Mouse (Mus musculus) adrenal gland, postnatal 25 days (tissue): ENCODE data around the gene Mpv17. TPM values are rescaled to one million over a fixed set of nuclear protein-coding genes. Genes with fewer than 3 reads are reported as not detected.

Experiments used
- DNase-seq: peaks from one replicate; pipeline ENCODE4 v3.0.0; 2021; ENCODE audit warnings: mixed read lengths
- total RNA-seq: library from RNA; stranded (reverse); gene quantifications from 2 replicates; pipeline ENCODE4 v1.2.3, GENCODE M21; 2021

Gene Mpv17
- total RNA-seq, 1 experiment from 2014 or later = 66.6 TPM

DNA sequence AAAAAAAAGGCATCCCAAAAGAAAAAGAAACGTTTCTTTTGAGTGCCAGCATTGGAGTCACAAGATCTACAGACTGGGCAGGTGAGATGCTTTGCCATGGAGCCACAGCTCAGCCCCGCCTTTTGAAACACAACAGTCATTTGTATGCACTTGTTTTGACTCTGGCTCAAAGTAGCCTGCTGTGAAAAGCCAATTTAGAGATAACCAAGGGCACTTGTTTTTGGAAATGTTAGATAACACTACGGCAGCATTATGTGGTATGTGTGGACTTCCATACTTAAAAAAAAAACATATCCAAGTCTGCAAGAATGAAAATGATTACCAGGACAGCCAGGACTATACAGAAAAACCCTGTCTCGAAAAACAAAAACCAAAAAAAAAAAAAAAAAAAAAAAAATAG lies 29.6 kb upstream of the Mpv17 start:
- no peak for DNase-seq

DNA sequence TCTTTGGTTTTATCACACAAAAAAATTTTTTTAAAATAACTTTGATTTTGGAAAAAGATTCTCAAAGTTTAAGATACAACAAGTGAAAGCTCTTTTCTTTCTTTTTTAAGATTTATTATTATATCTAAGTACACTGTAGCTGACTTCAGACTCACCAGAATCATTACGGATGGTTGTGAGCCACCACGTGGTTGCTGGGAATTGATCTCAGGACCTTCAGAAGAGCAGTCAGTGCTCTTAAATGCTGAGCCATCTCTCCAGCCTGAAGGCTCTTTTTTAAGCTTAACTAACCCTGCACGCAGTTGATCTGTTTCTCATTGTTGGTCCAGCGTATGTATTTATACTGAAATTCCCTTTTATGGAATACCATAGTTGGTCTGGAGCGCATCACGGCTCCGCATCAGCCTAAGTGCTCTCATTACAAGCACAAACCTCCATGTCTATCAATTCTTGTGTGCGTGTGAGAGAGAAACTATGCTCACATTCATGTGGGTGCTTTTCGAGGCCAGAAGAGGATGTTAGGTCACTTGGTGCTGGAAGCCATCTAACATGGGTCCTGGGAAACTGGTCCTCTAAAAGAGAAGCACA lies 27.2 kb upstream of the Mpv17 start:
- DNase-seq = no peak

DNA sequence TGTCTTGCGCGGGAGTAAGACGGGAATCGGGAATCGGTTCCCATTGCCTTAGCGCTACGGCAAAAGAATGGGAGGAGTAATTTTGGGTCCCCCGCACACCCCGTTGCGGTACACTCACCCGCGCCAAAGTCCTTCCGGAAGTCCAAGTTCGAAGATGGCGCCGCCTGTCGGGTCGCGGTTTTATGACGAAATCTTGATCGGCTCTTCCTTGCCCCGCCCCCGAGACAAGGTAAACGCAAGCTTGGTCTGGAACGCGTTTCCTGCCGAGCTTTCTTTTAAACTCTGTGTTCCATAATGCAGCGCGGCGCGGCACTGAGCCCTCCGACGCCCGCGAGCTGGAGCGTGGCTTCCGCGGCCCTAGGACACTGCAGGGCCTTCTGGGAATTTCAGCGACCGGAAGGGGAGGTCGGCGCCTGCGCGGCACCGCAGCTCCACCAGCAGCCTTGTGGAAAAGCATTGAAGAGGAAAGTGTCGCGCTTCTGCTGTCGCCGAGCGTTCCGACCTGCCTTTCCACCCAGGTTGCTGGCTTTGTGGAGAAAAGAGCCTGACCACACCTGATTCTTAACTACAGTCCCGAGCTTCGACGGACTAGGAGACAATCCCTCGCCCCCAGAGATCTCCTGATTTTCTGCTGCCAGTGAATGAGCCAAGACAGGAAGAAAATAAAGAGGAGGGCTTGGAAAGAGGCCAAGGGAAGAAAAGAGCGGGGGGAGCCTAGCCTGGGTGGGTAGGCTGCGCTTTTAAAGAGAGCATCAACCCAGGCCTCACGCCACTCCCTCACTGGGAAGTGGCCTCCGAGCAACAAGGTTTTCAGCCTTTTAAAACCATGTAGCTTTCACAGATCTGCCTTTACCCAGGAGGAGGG lies 25.9 kb upstream of the Mpv17 start, which contains the start of the genes Gm29609 and Gtf3c2:
TSS of gene Gm29609 (minus strand) at position 146 of the 865 bp plus-strand sequence.
TSS of gene Gtf3c2 (minus strand) at position 379 of the 865 bp plus-strand sequence.
- peak; percentile 87 for DNase-seq

- DNase-seq = no peak
Measured at GRCm38 (mm10) chr5:31179301-31179765, 25.3 kb upstream of the Mpv17 start.

DNA sequence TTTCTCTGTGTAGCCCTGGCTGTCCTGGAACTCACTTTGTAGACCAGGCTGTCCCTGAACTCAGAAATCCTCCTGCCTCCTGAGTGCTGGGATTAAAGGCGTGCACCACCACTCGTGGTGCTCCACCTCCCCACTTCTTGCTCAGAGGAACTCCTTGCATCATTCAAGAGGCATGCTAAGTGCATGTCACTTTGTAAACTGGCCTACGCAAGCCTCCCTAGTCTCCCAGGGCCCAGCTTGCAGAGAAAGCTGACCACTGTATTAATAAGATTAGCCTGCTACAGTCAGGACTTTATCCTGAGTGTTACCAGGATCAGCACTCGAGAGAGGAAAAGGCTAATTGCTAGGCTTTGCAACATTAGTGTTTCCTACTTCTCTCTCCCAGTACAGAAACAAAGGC lies 14.6 kb upstream of the Mpv17 start:
- no peak for DNase-seq

DNA sequence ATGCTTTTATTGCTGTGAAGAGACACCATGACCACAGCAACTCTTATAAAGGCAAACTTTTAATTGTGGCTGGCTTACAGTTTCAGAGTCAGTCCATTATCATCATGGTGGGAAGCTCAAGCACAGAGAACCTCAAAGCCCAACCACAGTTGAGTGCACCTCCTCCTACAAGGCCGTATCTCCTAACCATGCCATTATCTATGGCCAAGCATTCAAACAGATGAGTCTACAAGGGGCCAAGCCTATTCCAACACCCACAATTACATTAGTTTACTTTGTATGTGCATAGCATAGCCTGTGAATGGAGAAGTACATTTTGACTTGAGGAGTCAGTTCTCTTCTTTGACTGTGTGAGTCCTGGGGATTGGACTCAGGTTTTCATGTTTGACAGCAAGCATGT lies 10.8 kb upstream of the Mpv17 start:
- DNase-seq = no peak

DNA sequence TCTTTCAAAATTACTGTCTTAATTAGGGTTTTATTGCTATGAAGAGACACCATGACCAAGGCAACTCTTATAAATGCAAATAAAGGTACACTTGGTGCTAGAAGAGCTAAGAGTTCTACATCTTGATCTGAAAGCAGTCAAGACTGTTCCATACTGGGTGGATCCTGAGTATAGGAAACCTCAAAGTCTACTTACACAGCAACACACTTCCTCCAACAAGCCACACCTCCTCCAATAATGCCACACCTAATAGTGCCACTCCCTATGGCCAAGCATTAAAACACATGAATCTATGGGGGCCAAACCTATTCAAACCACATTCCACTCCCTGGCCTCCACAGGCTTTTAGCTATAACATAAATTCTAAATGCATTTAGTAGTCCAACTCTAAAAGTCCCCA lies 8.4 kb upstream of the Mpv17 start:
- no peak for DNase-seq

GRCm38 (mm10) chr5:31153516-31154151 lies 417 bp downstream of the Mpv17 start:
- no peak for DNase-seq

DNA sequence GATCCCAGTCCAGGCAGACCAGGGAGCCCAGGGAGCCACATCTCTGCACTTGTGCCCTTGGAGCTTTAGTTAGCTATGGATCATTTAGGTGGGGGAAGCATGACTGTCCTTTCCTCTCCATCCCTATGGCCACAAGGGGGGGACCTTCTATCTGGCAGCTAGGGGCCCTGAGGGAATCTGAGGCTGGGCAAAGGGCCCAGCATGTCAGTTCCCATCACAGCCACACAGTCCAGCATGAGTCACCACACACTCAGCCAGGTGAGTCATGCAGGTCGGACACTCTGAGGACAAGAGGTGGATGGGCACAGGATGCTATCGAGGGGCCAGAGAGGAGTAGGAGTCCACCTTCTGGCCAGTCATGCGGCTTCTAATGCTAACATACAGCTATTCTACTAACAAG lies 2.3 kb downstream of the Mpv17 start:
- DNase-seq = peak; percentile 45

DNA sequence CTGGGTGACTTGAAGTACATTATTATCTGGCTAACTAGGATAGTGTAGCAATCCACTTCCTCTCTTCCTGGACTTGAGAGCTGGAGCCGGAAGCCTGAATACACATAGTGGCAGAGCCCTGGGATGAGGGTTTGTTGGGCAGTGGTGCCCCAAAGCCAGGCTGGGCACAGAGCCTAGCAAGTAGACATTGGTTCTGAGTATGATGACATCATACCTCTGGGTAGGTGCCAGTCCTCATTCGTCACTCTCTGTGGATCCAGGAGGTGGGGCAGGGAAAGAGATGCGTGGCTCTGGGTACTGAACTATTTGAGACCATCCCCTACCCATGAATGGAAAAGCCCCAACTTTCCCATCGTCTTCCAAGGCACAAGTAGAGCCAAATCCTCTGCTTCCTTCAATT lies 4.3 kb downstream of the Mpv17 start:
- DNase-seq = peak; percentile 51

GRCm38 (mm10) chr5:31138968-31139425 lies 15.1 kb downstream of the Mpv17 start:
- DNase-seq = peak; percentile 38

GRCm38 (mm10) chr5:31138241-31138967 lies 15.6 kb downstream of the Mpv17 start, which contains the start of gene Ucn:
TSS of gene Ucn (minus strand) at chr5:31138829.
- DNase-seq = no peak

DNA sequence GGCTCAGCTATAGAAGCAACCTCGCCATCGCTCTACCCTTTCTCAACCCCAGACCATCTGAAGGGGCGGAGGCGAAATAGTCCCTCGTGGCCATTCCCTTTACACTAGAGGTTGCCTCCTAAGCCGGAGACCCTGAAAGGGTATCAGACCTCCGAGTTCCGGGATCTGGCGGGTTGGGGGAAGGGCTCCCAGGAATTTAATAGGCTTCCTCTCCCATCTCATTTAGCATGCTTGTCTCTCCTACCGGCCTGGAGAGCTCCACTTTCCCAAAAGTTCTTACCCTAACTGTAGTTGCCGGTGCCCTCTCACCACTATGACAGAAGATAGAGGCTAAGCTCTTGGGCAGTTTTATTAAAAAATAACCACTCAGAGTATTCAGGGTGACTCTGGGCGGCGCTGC lies 16.4 kb downstream of the Mpv17 start:
- DNase-seq = no peak

DNA sequence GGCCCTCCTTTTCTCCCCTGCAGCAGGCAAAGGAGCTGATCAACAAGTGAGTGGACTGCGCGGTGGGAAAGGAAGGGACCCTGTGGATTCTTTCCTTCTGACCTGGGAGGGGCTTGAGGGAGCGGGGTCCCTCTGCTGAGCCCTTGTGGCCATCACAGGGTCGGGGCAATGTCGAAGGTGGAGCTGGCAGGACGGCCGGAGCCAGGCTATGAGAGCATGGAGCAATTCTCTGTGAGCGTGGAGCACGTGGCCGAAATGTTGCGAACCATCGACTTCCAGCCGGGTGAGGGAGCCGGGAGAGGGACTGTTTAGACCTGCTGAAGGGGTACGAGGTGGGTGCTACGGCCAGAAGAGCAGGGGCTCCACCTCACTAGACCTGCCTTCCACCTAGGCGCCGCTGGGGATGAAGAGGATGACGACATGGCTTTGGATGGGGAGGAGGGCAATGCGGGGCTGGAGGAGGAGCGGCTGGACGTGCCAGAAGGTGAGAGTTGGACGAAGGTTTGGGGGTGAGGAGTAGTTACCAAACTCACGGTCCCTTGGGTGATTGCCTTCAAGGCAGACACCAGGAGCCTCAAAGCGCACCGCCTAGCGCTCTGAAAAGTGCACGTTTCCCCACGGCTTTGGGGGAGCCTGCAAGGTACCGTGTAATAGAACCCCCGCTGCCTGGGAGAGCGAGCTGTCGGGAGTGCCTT lies 17.2 kb downstream of the Mpv17 start:
- DNase-seq = no peak

DNA sequence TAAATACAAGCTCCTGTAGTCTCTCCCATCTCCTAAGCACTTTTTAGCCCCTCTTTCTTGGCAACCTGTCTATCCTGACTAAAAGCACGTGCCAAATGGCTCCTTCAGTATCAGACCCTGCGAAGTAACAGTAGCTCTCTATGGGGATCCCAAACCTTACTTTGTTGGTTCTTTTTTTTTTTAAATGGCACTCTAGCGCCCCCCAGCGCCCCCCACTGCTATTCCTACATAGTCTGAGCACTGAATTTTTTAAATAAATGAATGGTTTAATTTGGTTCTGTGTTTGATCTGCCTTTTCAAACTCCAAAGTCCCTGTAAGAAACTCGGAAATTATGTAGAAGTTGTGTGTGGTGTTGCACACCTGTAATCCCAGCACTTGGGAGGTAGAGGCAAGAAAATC lies 28.0 kb downstream of the Mpv17 start:
- no peak for DNase-seq

DNA sequence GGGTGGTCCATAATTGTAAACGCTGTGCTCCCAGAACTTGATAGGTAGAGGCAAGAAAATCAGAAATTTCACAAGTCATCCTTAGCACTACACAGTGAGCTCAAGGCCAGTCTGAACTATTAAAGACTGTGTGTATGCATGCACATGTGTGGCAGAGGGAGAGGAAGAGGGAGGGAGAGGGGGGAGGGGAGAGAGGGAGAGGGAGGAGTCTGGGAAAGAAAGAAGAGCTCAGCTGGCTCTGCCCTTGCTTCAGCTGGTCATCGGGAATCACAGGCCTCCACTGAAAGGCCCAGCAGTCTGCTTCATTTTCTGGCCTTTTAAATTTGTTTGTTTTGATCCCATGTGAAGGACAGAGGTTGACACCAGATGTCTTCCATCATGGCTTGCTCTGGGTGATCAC lies 30.6 kb downstream of the Mpv17 start:
- no peak for DNase-seq

GRCm38 (mm10) chr5:31121111-31121510 lies 32.9 kb downstream of the Mpv17 start:
- no peak for DNase-seq

DNA sequence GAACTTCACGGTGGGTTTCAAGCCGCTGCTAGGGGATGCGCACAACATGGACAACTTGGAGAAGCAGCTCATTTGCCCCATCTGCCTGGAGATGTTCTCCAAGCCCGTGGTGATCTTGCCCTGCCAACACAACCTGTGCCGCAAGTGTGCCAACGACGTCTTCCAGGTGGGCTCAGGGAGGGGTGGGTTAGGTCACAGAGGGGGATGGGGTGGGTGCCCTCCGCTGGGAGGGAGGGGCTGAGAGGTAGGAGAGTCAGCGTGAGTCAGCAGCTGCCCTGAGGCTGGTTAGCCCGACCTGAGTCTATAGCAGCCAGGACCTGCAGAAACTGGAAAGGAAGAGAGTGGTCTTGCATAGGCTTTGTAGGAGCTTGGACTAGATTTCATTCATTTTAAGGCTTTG lies 37.1 kb downstream of the Mpv17 start:
- no peak for DNase-seq

- no peak for DNase-seq
Measured at GRCm38 (mm10) chr5:31116354-31116753, 37.7 kb downstream of the Mpv17 start, which contains the start of gene Trim54. TSS of gene Trim54 (plus strand) at chr5:31116712.

- no peak for DNase-seq
Measured at GRCm38 (mm10) chr5:31110781-31111180, 43.3 kb downstream of the Mpv17 start.

DNA sequence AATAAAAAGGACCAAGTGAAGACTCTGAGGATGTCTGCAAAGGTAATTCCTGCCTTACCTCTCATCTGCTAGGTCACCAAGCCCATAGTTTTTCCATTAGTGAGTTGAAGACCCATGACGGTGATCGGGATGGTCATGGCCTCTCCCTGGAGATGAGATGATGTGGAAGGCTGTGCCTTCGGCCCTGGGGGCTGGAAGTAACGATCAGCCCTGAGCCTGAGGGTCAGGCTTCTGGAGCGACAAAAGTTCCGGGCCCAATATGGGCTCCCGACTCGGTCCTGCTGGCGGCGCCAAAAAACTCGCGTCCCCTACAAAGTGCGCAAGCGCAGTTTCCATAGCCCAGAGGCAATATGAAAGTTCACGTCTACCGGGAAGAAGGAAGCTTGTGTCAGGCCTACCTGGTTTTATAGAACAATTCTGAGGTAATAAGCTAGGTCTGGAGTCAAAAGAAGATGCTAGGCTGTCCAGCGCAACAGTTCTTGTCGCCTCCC lies 46.0 kb downstream of the Mpv17 start, which contains the start of gene Slc30a3:
TSS of gene Slc30a3 (minus strand) at position 238 of the 491 bp plus-strand sequence.
- DNase-seq = no peak
